Mouse (Mus musculus) testis, adult 2 months (tissue): Measurements from ENCODE around the gene Dusp18.

ENCODE experiments used
- CTCF ChIP-seq: fragments of 200-500 bp; IDR thresholded peaks from 2 replicates; pipeline ENCODE4 v1.5.1; 2012; ENCODE audit warnings: low read depth, mild to moderate bottlenecking, inconsistent platforms, low read length, moderate library complexity; ENCODE audit not compliant: control insufficient read depth, insufficient read depth, insufficient replicate concordance
- POLR2A ChIP-seq: fragments of 200-500 bp; IDR thresholded peaks from 2 replicates; pipeline ENCODE4 v1.6.1; 2012; ENCODE audit warnings: low read depth, mild to moderate bottlenecking, inconsistent platforms, low read length, moderate library complexity; ENCODE audit not compliant: control insufficient read depth

DNA sequence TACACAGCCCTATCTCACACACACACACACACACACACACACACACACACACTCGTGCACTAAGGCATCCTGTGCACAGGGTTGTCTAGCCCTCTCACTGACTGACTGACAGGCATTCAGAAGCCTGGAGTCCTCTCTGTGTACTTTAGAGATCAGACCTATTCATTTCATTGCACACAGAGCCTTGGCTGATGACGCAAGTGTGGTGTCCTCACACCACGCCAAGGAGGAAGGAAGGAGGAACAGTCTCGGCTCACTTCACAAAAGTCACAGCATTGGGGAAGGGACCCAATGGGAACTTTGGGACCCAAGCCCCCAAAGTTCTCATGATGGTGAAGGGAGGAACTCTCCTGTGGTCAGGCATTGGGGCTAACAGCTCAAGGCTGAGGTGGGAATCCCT, 35.0 kb downstream of the Dusp18 start:
- TF ChIP-seq POLR2A (no peak), CTCF (no peak)
